Comparison of ENCODE assay signal across 16 mouse cellular contexts in genomic region chrX:52181401-52181800, GRCm38 (mm10). TPM values are rescaled to one million over a fixed set of nuclear protein-coding genes. Genes with fewer than 3 reads are reported as not detected.
"Had no signal": no experiment of that assay in that cellular context is flagged by ENCODE, and none has a peak within 500 bp of the region (broad histone marks: within the 10 kb centered on the region; RNA-seq: fewer than 3 reads in every experiment).

No protein-coding gene starts in this region.

- DNase-seq: kidney, adult 18-20 months; kidney, postnatal 10 days; kidney, postnatal 36 days; layer of hippocampus, postnatal 36 days; liver; lung, adult 18-20 months; lung, postnatal 10 days; lung, postnatal 36 days; retina, postnatal 1 day; thymus, adult 2 months; thymus, postnatal 14 days; thymus, postnatal 4 days had no signal

- ATAC-seq: liver, embryonic 12.5 days; midbrain, embryonic 13.5 days; midbrain, embryonic 16.5 days had no signal

RNA-seq across cellular contexts. Expression of gene Gpc4, which starts 16.3 kb away (rescaled TPM):
- total RNA-seq: neutrophil, adult 5-6 weeks had no signal
